Mouse (Mus musculus) limb, embryonic 10.5 days (tissue): ENCODE data around the gene Gm37240. TPM values are rescaled to one million over a fixed set of nuclear protein-coding genes. Genes with fewer than 3 reads are reported as not detected.

Experiments used
- DNase-seq: peaks from one replicate; pipeline ENCODE4 v3.0.0-alpha.2; 2017; ENCODE audit warnings: low spot score
- H3K27ac ChIP-seq: fragments of 300-500 bp; sonication (generic); 2 replicates; pipeline ENCODE4 v1.5.1; 2016; ENCODE audit warnings: mild to moderate bottlenecking
- H3K27me3 ChIP-seq: fragments of 300-500 bp; sonication (generic); 2 replicates; pipeline ENCODE4 v1.6.1; 2016; ENCODE audit warnings: low read depth, mild to moderate bottlenecking; ENCODE audit not compliant: poor library complexity, severe bottlenecking
- H3K36me3 ChIP-seq: fragments of 300-500 bp; sonication (generic); 2 replicates; pipeline ENCODE4 v1.6.1; 2016; ENCODE audit warnings: mild to moderate bottlenecking, moderate library complexity
- H3K4me1 ChIP-seq: fragments of 300-500 bp; sonication (generic); 2 replicates; pipeline ENCODE4 v1.6.1; 2016
- H3K4me3 ChIP-seq: fragments of 300-500 bp; sonication (generic); 2 replicates; pipeline ENCODE4 v1.5.1; 2016; ENCODE audit warnings: mild to moderate bottlenecking, moderate library complexity
- H3K9me3 ChIP-seq: fragments of 300-500 bp; sonication (generic); replicated peaks from 2 replicates; pipeline ENCODE4 v1.6.1; 2016; ENCODE audit warnings: mild to moderate bottlenecking
- WGBS: fragments of 180-500 bp; shearing (Covaris S2); methylation state at CpG from one replicate; pipeline ENCODE4 v1.1.7; 2016; 5-methylcytosine and 5-hydroxymethylcytosine counted together
- polyA plus RNA-seq: library from polyadenylated mRNA; unstranded; fragments of >200 nt; fragmentation: Nextera tagmentation; extraction: Ambion mirVana; gene quantifications from 2 replicates; pipeline ENCODE4 v1.2.1, GENCODE M21; 2016

The Gm37240 gene
- polyA plus RNA-seq, 1 experiment from 2014 or later = 3.1 TPM

DNA sequence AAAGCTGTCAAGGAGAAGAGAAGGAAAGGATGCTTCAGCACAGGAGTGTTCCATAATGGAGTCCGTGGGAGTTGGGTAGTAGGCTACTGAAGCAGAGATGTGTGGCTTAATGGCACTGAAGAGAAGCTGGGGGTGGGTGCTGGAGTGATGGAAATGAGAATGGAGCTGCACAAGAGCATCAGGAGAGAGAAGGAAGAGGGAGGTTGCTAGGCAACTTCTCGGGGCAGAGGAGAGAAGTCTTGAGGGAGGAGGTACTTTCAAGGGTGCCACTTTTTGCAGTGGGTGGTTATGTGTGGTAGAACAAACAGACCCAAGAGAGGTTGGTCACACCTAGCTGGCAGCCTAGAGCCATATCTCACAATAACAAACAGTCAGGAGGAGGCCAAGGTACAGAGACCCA, 496.2 kb downstream of the Gm37240 start:
- Histone ChIP-seq H3K4me1 (no peaks in the 10 kb centered on the region), H3K36me3 (no peaks in the 10 kb centered on the region), H3K4me3 (no peak overlapping the region), H3K27me3 (no peaks in the 10 kb centered on the region), H3K27ac (no peak overlapping the region), H3K9me3 (no peaks in the 10 kb centered on the region)
- WGBS = 85% methylated on average over 2 of the region's 2 CpGs
- no peak for DNase-seq

DNA sequence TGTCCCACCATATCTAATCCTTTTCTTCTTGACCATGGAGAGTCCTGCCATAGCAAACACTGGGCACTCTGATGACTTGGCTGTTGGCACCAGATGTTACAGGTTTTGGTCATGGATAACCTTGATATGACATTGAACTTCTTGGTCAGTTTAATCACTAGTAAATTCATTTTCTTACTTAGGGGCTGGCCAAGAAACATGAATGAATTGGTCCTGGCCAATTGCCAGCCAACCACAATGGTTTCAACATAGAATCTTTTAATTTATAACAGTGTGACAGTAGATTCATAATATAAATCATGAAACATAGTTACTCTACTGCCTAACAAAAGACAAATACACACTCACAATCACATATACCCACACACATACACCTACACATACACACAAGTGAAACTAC, 501.9 kb downstream of the Gm37240 start:
- DNase-seq = no peak

DNA sequence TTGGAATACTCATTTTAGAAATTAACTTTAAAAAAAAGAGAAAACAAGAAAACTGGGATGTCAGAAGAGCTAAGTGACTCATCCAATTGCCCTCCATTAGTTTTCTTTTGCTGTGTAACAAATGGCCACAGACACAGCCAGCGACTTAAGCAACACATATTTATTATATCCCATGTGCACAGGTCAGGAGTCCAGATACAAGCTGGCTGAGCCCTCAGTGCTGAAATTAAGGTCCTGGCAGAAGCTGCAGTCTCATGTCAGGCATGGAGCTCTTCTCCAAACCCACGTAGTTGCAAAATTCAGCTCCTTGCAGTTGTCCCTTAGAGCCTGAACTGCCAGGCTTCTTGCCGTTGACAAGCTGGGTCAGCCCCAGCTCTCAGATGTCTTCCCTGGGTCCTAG, 504.0 kb downstream of the Gm37240 start:
- Histone ChIP-seq H3K36me3 (no peaks in the 10 kb centered on the region), H3K27me3 (no peaks in the 10 kb centered on the region), H3K4me1 (peaks cover 18% of the 10 kb centered on the region), H3K27ac (no peak overlapping the region), H3K9me3 (no peaks in the 10 kb centered on the region), H3K4me3 (no peak overlapping the region)
- DNase-seq = no peak
- WGBS = 86% methylated on average over 3 of the region's 3 CpGs

More for the DNA sequence above, 501.9 kb downstream of the Gm37240 start:
- Histone ChIP-seq H3K4me3 (no peak overlapping the region), H3K27me3 (no peaks in the 10 kb centered on the region), H3K36me3 (no peaks in the 10 kb centered on the region), H3K9me3 (no peaks in the 10 kb centered on the region), H3K27ac (no peak overlapping the region), H3K4me1 (no peaks in the 10 kb centered on the region)

DNA sequence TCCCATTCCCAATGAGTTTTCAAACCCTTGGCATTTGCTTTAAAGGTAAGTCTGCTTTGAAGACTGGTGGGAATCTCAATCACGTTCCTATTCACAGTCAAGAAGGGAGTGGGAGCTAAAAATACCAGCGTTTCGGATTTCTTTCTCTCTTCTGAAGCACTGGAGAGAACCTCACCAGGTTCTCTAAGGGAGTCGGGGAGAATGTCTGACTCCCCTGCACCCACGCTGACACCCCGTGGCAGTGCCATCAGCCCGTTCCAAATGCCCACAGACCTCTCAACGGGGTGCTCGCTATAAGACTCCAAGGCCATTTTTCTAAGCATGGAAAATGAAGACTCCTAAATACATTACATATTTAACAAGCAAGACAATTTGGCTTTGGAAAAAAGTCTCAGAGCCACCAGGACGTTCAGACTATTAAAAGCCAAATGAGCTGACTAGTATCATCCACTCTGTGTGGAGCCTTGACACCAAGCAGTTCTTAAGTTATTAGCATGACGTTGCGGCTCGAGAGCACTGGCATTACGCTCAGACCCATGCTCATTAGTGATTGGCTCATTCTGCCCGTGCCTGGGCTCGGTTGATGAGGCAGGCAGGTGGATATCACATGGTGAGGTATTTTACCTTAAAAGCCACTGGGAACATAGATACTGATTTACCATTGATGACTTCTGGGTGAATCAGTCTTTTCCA, 508.5 kb downstream of the Gm37240 start:
- Histone ChIP-seq H3K9me3 (no peaks in the 10 kb centered on the region), H3K36me3 (no peaks in the 10 kb centered on the region), H3K27ac (no peak overlapping the region), H3K4me1 (peaks cover 26% of the 10 kb centered on the region), H3K4me3 (no peak overlapping the region), H3K27me3 (no peaks in the 10 kb centered on the region)
- 65% methylated on average over 16 of the region's 16 CpGs for WGBS
- no peak for DNase-seq

DNA sequence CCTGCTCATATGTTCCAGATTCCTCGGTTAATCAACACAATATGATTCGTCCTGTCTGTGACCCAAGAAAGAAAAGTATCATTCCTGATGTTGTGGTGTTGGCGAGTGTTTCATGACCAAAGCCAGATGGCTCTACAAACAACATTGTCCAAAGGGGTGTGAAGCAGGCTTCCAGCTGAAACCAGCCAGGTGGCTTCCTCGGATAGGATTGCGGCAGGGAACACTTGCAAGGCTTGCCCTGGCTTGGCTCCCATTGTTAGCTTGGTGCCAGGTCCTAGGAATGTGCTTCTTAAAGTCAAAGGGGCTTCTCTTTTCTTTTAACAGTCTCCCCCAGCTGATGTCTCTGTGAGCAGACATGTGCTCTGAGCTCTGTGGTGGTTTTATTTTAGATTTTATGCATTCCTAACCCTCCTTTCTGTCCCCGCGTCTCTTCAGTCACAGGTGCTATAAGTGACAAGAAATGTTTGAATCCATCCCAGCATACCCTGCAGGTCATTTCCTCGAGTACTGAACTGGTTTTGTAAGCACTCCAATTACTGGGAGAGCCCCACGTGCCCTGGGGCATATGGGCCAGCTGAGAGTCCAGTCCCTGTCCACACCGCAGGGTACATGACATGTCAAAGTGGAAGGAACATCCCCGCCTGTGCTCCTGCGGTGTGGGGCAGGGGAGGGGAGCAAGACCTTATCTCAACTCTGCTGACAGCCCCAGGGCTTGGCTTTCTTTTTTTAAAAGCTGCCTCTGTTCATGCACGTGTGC, 509.2 kb downstream of the Gm37240 start:
- peaks cover 26% of the 10 kb centered on the region for H3K4me1 ChIP-seq
- H3K9me3 ChIP-seq = no peaks in the 10 kb centered on the region
- WGBS = 61% methylated on average over 13 of the region's 13 CpGs
- no peaks in the 10 kb centered on the region for H3K36me3 ChIP-seq
- H3K4me3 ChIP-seq = no peak overlapping the region
- DNase-seq = peak; percentile 45
- H3K27ac ChIP-seq = no peak overlapping the region
- H3K27me3 ChIP-seq = no peaks in the 10 kb centered on the region

DNA sequence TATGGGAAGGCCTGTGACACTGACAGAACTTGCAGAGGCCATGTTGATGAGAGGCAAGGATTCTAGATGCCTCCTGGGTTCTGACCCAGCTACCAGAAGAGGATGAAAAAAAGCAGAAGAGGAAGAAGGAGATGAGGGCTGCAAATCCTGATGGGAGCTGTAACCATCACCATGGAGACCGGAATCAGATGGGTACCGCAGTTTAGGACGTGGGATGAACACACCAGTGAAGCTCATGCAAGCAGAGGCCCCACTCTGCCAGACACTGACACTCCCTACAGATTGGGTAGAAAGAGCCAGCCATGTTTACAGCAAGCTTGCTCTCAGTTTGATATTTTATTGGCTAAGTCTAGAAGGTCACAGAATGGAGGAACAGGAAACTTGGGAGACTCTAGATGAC, 509.8 kb downstream of the Gm37240 start:
- no peak overlapping the region for H3K27ac ChIP-seq
- H3K9me3 ChIP-seq = no peaks in the 10 kb centered on the region
- DNase-seq = no peak
- 90% methylated on average over 3 of the region's 3 CpGs for WGBS
- H3K27me3 ChIP-seq = no peaks in the 10 kb centered on the region
- H3K4me1 ChIP-seq = peaks cover 29% of the 10 kb centered on the region
- H3K4me3 ChIP-seq = no peak overlapping the region
- no peaks in the 10 kb centered on the region for H3K36me3 ChIP-seq

DNA sequence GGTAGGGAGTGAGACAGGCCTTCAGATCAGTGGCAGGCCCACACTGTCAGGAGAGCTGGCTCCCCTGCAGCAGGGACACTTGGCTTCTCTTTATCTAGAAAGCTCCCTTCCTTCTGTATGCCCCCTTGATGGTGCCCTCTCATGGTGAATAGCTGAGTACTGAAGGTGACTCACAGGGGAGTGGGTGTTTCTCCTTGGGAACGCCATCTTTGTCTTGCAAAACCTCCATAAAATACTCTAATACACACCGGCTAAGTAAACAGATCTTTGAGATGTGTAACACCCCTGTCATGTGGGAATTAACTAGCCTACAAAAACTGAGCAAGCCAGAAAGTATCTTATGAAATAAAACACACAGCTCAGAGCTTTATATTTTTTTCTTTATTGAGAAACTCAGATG, 510.8 kb downstream of the Gm37240 start:
- no peak overlapping the region for H3K4me3 ChIP-seq
- H3K9me3 ChIP-seq = no peaks in the 10 kb centered on the region
- 90% methylated on average over 2 of the region's 2 CpGs for WGBS
- no peaks in the 10 kb centered on the region for H3K36me3 ChIP-seq
- peaks cover 29% of the 10 kb centered on the region for H3K4me1 ChIP-seq
- no peak overlapping the region for H3K27ac ChIP-seq
- no peaks in the 10 kb centered on the region for H3K27me3 ChIP-seq
- DNase-seq = no peak

DNA sequence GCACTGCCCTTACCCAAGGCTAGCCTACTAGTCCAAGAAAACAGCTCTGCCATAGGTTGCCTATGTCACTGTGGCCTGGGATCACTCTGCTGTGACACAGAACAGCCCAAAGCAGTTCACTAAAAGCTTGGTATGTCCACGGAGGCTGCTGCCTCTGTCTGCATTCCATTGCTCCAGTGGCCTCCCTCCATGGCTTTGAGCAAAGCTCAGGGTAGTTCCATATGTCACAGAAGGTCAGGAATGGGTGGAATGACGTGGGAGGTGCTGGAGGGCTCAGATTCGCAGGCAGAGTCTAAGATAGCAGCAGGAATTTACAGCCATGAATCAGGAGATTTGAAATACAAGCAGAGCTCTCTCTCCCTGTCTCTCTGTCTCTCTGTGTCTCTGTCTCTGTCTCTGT, 514.3 kb downstream of the Gm37240 start:
- 11% methylated on average over 3 of the region's 3 CpGs for WGBS
- no peaks in the 10 kb centered on the region for H3K27me3 ChIP-seq
- no peaks in the 10 kb centered on the region for H3K9me3 ChIP-seq
- H3K27ac ChIP-seq = no peak overlapping the region
- H3K4me3 ChIP-seq = no peak overlapping the region
- H3K4me1 ChIP-seq = peaks cover 8% of the 10 kb centered on the region
- no peak for DNase-seq
- no peaks in the 10 kb centered on the region for H3K36me3 ChIP-seq

DNA sequence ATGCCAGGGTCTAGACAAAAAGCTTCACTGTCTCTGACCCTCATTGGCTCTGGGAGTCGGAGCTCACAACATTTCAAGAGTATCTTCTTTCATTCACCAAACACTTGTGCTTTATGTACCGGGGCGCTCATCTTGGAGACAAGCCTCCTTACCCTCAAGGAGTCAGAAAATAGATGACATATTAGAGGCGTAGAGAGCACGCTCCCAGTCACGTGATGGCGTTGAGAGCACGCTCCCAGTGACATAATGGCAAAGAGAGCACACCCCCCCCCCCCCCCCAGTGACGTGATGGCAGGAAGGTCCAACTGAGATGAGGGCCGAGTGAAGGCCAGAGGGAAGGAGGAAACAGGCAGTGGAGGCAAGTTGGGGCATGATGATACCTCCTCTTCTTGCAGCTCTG, 517.5 kb downstream of the Gm37240 start:
- WGBS = 88% methylated on average over 9 of the region's 10 CpGs
- no peak overlapping the region for H3K27ac ChIP-seq
- DNase-seq = no peak
- no peaks in the 10 kb centered on the region for H3K27me3 ChIP-seq
- H3K9me3 ChIP-seq = no peaks in the 10 kb centered on the region
- H3K36me3 ChIP-seq = no peaks in the 10 kb centered on the region
- peaks cover 3% of the 10 kb centered on the region for H3K4me1 ChIP-seq
- no peak overlapping the region for H3K4me3 ChIP-seq

DNA sequence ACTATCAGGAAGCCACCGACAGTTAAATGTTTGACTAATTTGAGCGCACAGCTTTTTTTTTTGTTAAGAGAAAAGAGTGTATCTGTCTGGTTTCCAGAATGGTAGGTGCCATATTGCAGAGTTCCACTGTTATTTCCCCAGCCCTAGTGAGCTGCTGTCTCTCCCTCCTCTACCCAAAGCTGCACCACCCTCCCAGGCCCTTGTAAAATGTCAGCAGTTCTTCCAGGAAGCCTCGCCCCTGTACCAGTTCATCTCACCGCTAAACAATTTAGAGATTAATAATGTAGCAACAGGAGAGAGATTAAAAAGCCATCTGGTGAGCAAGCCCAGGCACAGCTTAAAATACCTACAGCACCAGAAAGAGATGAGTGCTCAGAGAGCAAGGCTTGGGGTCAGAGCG, 518.2 kb downstream of the Gm37240 start:
- DNase-seq = no peak
- Histone ChIP-seq H3K4me3 (no peak overlapping the region), H3K9me3 (no peaks in the 10 kb centered on the region), H3K4me1 (peaks cover 3% of the 10 kb centered on the region), H3K36me3 (no peaks in the 10 kb centered on the region), H3K27ac (no peak overlapping the region), H3K27me3 (no peaks in the 10 kb centered on the region)
- WGBS = 82% methylated on average over 5 of the region's 5 CpGs

DNA sequence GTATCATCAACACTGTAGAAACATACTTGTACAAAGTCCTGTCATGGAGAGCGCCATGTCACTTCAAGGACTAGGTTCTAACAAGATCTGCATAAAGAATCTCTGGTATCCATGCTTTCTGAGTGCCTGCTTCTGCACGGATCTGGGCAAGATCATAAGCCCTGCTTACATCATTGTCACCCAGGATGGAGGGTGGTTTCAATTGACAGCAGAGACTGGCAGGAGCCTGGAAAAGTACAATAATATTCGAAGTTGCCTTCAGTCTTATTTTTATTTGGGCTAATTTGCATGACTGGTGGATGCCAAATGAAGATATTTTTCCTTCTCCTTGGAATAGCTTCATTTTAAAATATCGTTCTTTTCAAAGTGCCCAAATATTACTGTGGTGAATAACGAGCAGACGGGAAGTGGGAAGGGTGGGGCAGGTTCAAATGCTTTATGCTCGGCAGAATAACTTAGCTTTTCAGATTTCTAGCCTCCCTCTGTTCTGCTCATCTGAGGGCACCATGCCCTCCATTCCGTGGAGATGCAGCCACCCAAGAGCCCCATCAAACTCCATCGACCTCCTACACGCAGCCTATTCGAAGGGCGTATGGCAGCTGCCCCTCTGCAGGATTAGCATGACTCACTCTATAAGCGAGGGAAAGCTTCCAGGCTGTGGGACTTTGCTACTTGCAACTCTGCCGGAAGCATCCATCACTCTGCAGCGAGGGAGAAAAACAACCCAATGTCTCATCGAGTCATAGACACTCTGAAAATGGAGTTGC, 518.8 kb downstream of the Gm37240 start:
- H3K27ac ChIP-seq = no peak overlapping the region
- 86% methylated on average over 16 of the region's 16 CpGs for WGBS
- no peak for DNase-seq
- H3K4me1 ChIP-seq = peaks cover 3% of the 10 kb centered on the region
- H3K4me3 ChIP-seq = no peak overlapping the region
- no peaks in the 10 kb centered on the region for H3K36me3 ChIP-seq
- no peaks in the 10 kb centered on the region for H3K27me3 ChIP-seq
- H3K9me3 ChIP-seq = no peaks in the 10 kb centered on the region

DNA sequence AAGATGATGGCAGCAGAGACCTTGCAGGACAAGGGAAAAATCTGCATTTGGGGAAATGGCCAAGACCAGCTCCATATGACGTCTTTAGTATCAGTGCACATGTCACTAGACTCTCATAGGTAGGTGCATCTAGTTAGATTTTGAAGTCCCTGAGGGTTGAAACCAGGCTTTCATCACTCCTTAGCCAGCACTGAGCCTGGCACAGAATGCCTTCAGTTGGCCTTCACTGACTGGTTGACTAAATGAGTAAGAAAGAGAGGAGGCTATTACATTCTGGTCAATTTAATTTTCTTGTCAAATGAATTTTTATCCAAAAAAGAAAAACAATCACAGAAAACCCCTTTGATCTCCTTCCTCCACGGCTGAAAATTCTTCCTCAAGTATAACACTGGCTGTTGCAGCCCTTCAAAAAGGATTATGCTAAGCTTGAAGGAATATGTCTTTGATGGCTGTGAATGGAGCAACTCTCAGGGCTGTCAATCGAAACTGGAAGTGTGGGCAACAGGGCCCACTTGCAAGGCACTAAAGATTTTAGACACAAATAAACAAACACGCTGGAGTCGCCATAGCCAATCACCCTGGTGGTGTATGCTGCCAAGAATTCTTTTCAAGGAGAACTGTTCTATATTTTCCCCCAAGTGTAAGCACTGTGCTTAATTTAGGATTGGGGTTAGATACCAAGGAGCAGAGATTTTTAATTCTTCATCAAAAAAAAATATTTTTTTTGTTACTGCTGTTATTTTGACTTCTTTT, 522.6 kb downstream of the Gm37240 start:
- no peaks in the 10 kb centered on the region for H3K4me1 ChIP-seq

More for the DNA sequence above, 522.6 kb downstream of the Gm37240 start:
- Histone ChIP-seq H3K27me3 (no peaks in the 10 kb centered on the region), H3K9me3 (no peaks in the 10 kb centered on the region), H3K36me3 (no peaks in the 10 kb centered on the region), H3K27ac (no peak overlapping the region), H3K4me3 (no peak overlapping the region)
- no peak for DNase-seq
- 81% methylated on average over 5 of the region's 5 CpGs for WGBS
